Comparison of ENCODE assay signal across 10 mouse cellular contexts in genomic region chr11:25288346-25288745, GRCm38 (mm10).
A peak's percentile ranks its signal among the peaks of the same experiment; 100 is the strongest.
DNase-seq lines count a peak whose midpoint lies in the region; ATAC-seq and TF ChIP-seq lines count a peak whose summit lies in the region.
"Had no signal": no experiment of that assay in that cellular context is flagged by ENCODE, and none has a peak within 500 bp of the region (broad histone marks: within the 10 kb centered on the region; RNA-seq: fewer than 3 reads in every experiment).

No protein-coding gene starts in this region.

- no peak for TF ChIP-seq CTCF in liver, postnatal 0 days (IDR thresholded peaks at IDR 0.05; ENCODE audit: low read depth)

- no peak overlapping the region for H3K4me3 ChIP-seq in heart, embryonic 11.5 days (ENCODE audit: low read depth, low read length)
- H3K4me3 ChIP-seq in liver, postnatal 0 days (ENCODE audit: low read depth, low read length) = no peak overlapping the region
- H3K4me3 ChIP-seq in liver, embryonic 11.5 days (ENCODE audit: low read depth, low read length) = no peak overlapping the region
- H3K4me3 ChIP-seq in stomach, embryonic 14.5 days (ENCODE audit: low read depth, low read length) = no peak overlapping the region
- H3K4me3 ChIP-seq: liver, embryonic 13.5 days had no signal

- H3K4me2 ChIP-seq in heart, embryonic 11.5 days = peak overlapping the region; percentile 37
- H3K4me2 ChIP-seq in liver, postnatal 0 days (ENCODE audit: low read depth, low read length) = peak overlapping the region; percentile 41; the same call in 1 of the 2 replicates
- no peak overlapping the region for H3K4me2 ChIP-seq in liver, embryonic 11.5 days
- peak overlapping the region; percentile 25 for H3K4me2 ChIP-seq in stomach, embryonic 14.5 days (replicated peaks; ENCODE audit: low read depth, low read length)
- H3K4me2 ChIP-seq: liver, embryonic 13.5 days had no signal

- H3K27ac ChIP-seq in heart, embryonic 11.5 days (ENCODE audit: low read depth, low read length) = no peak overlapping the region
- no peak overlapping the region for H3K27ac ChIP-seq in liver, postnatal 0 days (ENCODE audit: low read depth)
- no peak overlapping the region for H3K27ac ChIP-seq in liver, embryonic 11.5 days (ENCODE audit: low read depth, low read length)
- H3K27ac ChIP-seq in stomach, embryonic 14.5 days (ENCODE audit: low read length) = no peak overlapping the region
- H3K27ac ChIP-seq: liver, embryonic 13.5 days had no signal

- no peak for DNase-seq in heart, adult 8-10 months (ENCODE audit: low spot score)
- DNase-seq in liver, postnatal 0 days = no peak
- DNase-seq in liver, embryonic 11.5 days (ENCODE audit: low spot score) = no peak
- DNase-seq in left cerebral cortex, adult 8-10 months (ENCODE audit: low spot score in 2 of 2) = no peak
- DNase-seq in gastrocnemius, postnatal 25 days = no peak
- DNase-seq: gastrocnemius, postnatal 10 days; liver, embryonic 13.5 days had no signal

- no peak for TF ChIP-seq EP300 in liver, postnatal 0 days (IDR thresholded peaks at IDR 0.05; ENCODE audit: low read depth)

- WGBS in heart, embryonic 11.5 days (ENCODE audit: insufficient replicate concordance) = 58% methylated on average over 13 of the region's 13 CpGs
- WGBS in liver, postnatal 0 days (ENCODE audit: insufficient replicate concordance) = 37% methylated on average over 13 of the region's 13 CpGs
- WGBS in liver, embryonic 11.5 days = 66% methylated on average over 13 of the region's 13 CpGs
- 45% methylated on average over 13 of the region's 13 CpGs for WGBS in stomach, embryonic 14.5 days

- no peaks in the 10 kb centered on the region for H3K27me3 ChIP-seq in heart, embryonic 11.5 days (ENCODE audit: control insufficient read depth, insufficient read depth, low read length)
- H3K27me3 ChIP-seq in liver, postnatal 0 days (ENCODE audit: insufficient read depth, low read length) = no peaks in the 10 kb centered on the region
- no peaks in the 10 kb centered on the region for H3K27me3 ChIP-seq in liver, embryonic 11.5 days (replicated peaks; ENCODE audit: control insufficient read depth, insufficient read depth, low read length)
- no peaks in the 10 kb centered on the region for H3K27me3 ChIP-seq in stomach, embryonic 14.5 days (ENCODE audit: control insufficient read depth, insufficient read depth, low read length)
- H3K27me3 ChIP-seq: liver, embryonic 13.5 days had no signal

- no peaks in the 10 kb centered on the region for H3K36me3 ChIP-seq in heart, embryonic 11.5 days (ENCODE audit: control insufficient read depth, insufficient read depth, low read length)
- H3K36me3 ChIP-seq in liver, postnatal 0 days (replicated peaks; ENCODE audit: insufficient read depth, low read length) = no peaks in the 10 kb centered on the region
- no peaks in the 10 kb centered on the region for H3K36me3 ChIP-seq in liver, embryonic 11.5 days (ENCODE audit: control insufficient read depth, insufficient read depth, low read length)
- H3K36me3 ChIP-seq in stomach, embryonic 14.5 days (ENCODE audit: control insufficient read depth, insufficient read depth, low read length) = no peaks in the 10 kb centered on the region
- H3K36me3 ChIP-seq: liver, embryonic 13.5 days had no signal

- no peaks in the 10 kb centered on the region for H3K4me1 ChIP-seq in heart, embryonic 11.5 days (ENCODE audit: control insufficient read depth, insufficient read depth, low read length)
- H3K4me1 ChIP-seq in liver, postnatal 0 days (ENCODE audit: insufficient read depth) = no peaks in the 10 kb centered on the region
- no peaks in the 10 kb centered on the region for H3K4me1 ChIP-seq in liver, embryonic 11.5 days (replicated peaks; ENCODE audit: control insufficient read depth, insufficient read depth, low read length)
- 0 out of 2 replicates have a peak, but pooled peaks cover 3% of the 10 kb centered on the region for H3K4me1 ChIP-seq in stomach, embryonic 14.5 days (ENCODE audit: control insufficient read depth, insufficient read depth, low read length)
- H3K4me1 ChIP-seq: liver, embryonic 13.5 days had no signal

- H3K9ac ChIP-seq in heart, embryonic 11.5 days (ENCODE audit: low read depth, low read length) = no peak overlapping the region
- no peak overlapping the region for H3K9ac ChIP-seq in liver, postnatal 0 days (replicated peaks)
- no peak overlapping the region for H3K9ac ChIP-seq in liver, embryonic 11.5 days (ENCODE audit: low read depth, low read length)
- H3K9ac ChIP-seq in stomach, embryonic 14.5 days (replicated peaks; ENCODE audit: low read depth, low read length) = no peak overlapping the region
- H3K9ac ChIP-seq: liver, embryonic 13.5 days had no signal

- no peaks in the 10 kb centered on the region for H3K9me3 ChIP-seq in heart, embryonic 11.5 days (replicated peaks; ENCODE audit: control insufficient read depth, low read length)
- H3K9me3 ChIP-seq in liver, postnatal 0 days (ENCODE audit: low read length) = no peaks in the 10 kb centered on the region
- H3K9me3 ChIP-seq in liver, embryonic 11.5 days (ENCODE audit: control insufficient read depth, low read length) = no peaks in the 10 kb centered on the region
- no peaks in the 10 kb centered on the region for H3K9me3 ChIP-seq in stomach, embryonic 14.5 days (ENCODE audit: control insufficient read depth, low read depth, low read length)
- H3K9me3 ChIP-seq: liver, embryonic 13.5 days had no signal

- no peak for ATAC-seq in heart, embryonic 11.5 days (replicated peaks; ENCODE audit: insufficient number of reproducible peaks, low FRiP score, low TSS enrichment)
- ATAC-seq in liver, postnatal 0 days = no peak
- ATAC-seq in liver, embryonic 11.5 days (replicated peaks; ENCODE audit: low FRiP score) = no peak
- ATAC-seq in granulocyte monocyte progenitor cell, adult 5-6 weeks (replicated peaks; ENCODE audit: poor library complexity, severe bottlenecking) = peak; percentile 37
- ATAC-seq in stomach, embryonic 14.5 days (ENCODE audit: insufficient number of reproducible peaks, insufficient read depth, low FRiP score, low read depth) = no peak
